Mouse (Mus musculus): Measurements from ENCODE around the gene Sh3rf1. TPM values are rescaled to one million over a fixed set of nuclear protein-coding genes. Genes with fewer than 3 reads are reported as not detected.
A peak's percentile ranks its signal among the peaks of the same experiment; 100 is the strongest.

Sh3rf1 gene
- polyA plus RNA-seq, 1 experiment = 3.8 TPM

- TF ChIP-seq CTCF (IDR thresholded peaks at IDR 0.05; ENCODE audit: control insufficient read depth, insufficient read depth, insufficient read length) (no peak), FOSL1 (IDR thresholded peaks at IDR 0.05; ENCODE audit: insufficient read depth, low read length, poor library complexity, severe bottlenecking) (no peak), MAX (IDR thresholded peaks at IDR 0.05) (no peak), USF1 (IDR thresholded peaks at IDR 0.05; ENCODE audit: low read depth) (no peak), MYOG (IDR thresholded peaks at IDR 0.05; ENCODE audit: control insufficient read depth, extremely low read depth, insufficient read length) (no peak), CEBPB (IDR thresholded peaks at IDR 0.05; ENCODE audit: low read depth) (no peak), MYOD1 (IDR thresholded peaks at IDR 0.05; ENCODE audit: control insufficient read depth, insufficient read length, low read depth) (no peak)
- Histone ChIP-seq H3K4me3 (ENCODE audit: insufficient read depth, poor library complexity, severe bottlenecking) (no peak overlapping the region), H3ac (ENCODE audit: control insufficient read depth, insufficient read length, low read depth) (no peak overlapping the region), H3K79me3 (ENCODE audit: low read depth) (no peaks in the 10 kb centered on the region), H3K36me3 (ENCODE audit: control insufficient read depth, insufficient read depth) (no peaks in the 10 kb centered on the region), H3K79me2 (ENCODE audit: control insufficient read depth, insufficient read depth) (no peaks in the 10 kb centered on the region), H3K27me3 (ENCODE audit: control insufficient read depth, insufficient read depth, insufficient read length) (no peaks in the 10 kb centered on the region)
These were observed 20.4 kb upstream of the Sh3rf1 start for GRCm38 (mm10) chr8:61203035-61203826.

GRCm38 (mm10) chr8:61206876-61207275 is 16.8 kb upstream of the Sh3rf1 start:
- Histone ChIP-seq H3K79me3 (ENCODE audit: low read depth) (no peaks in the 10 kb centered on the region), H3K27me3 (ENCODE audit: control insufficient read depth, insufficient read depth, insufficient read length) (no peaks in the 10 kb centered on the region), H3K4me3 (ENCODE audit: insufficient read depth, poor library complexity, severe bottlenecking) (no peak overlapping the region), H3ac (ENCODE audit: control insufficient read depth, insufficient read length, low read depth) (no peak overlapping the region), H3K36me3 (ENCODE audit: control insufficient read depth, insufficient read depth) (no peaks in the 10 kb centered on the region), H3K79me2 (ENCODE audit: control insufficient read depth, insufficient read depth) (no peaks in the 10 kb centered on the region)
- no peak for TF ChIP-seq CTCF (IDR thresholded peaks at IDR 0.05; ENCODE audit: control insufficient read depth, insufficient read depth, insufficient read length)
- TF ChIP-seq MYOD1 (IDR thresholded peaks at IDR 0.05; ENCODE audit: control insufficient read depth, insufficient read length, low read depth) = no peak
- TF ChIP-seq CEBPB (IDR thresholded peaks at IDR 0.05; ENCODE audit: low read depth) = no peak
- no peak for TF ChIP-seq MAX (IDR thresholded peaks at IDR 0.05)
- no peak for TF ChIP-seq MYOG (IDR thresholded peaks at IDR 0.05; ENCODE audit: control insufficient read depth, extremely low read depth, insufficient read length)
- no peak for TF ChIP-seq FOSL1 (IDR thresholded peaks at IDR 0.05; ENCODE audit: insufficient read depth, low read length, poor library complexity, severe bottlenecking)
- TF ChIP-seq USF1 (IDR thresholded peaks at IDR 0.05; ENCODE audit: low read depth) = no peak

GRCm38 (mm10) chr8:61207636-61208035 is 16.0 kb upstream of the Sh3rf1 start:
- H3K79me2 ChIP-seq (ENCODE audit: control insufficient read depth, insufficient read depth) = no peaks in the 10 kb centered on the region
- no peaks in the 10 kb centered on the region for H3K36me3 ChIP-seq (ENCODE audit: control insufficient read depth, insufficient read depth)
- no peaks in the 10 kb centered on the region for H3K79me3 ChIP-seq (ENCODE audit: low read depth)
- TF ChIP-seq USF1 (IDR thresholded peaks at IDR 0.05; ENCODE audit: low read depth) = no peak
- TF ChIP-seq CEBPB (IDR thresholded peaks at IDR 0.05; ENCODE audit: low read depth) = no peak
- no peak for TF ChIP-seq FOSL1 (IDR thresholded peaks at IDR 0.05; ENCODE audit: insufficient read depth, low read length, poor library complexity, severe bottlenecking)
- TF ChIP-seq MYOD1 (IDR thresholded peaks at IDR 0.05; ENCODE audit: control insufficient read depth, insufficient read length, low read depth) = no peak
- no peak for TF ChIP-seq MYOG (IDR thresholded peaks at IDR 0.05; ENCODE audit: control insufficient read depth, extremely low read depth, insufficient read length)
- H3ac ChIP-seq (ENCODE audit: control insufficient read depth, insufficient read length, low read depth) = no peak overlapping the region
- no peak overlapping the region for H3K4me3 ChIP-seq (ENCODE audit: insufficient read depth, poor library complexity, severe bottlenecking)
- no peaks in the 10 kb centered on the region for H3K27me3 ChIP-seq (ENCODE audit: control insufficient read depth, insufficient read depth, insufficient read length)

- H3K79me3 ChIP-seq (ENCODE audit: low read depth) = no peaks in the 10 kb centered on the region
- TF ChIP-seq USF1 (IDR thresholded peaks at IDR 0.05; ENCODE audit: low read depth) = peak; percentile 45
- no peak for TF ChIP-seq MYOG (IDR thresholded peaks at IDR 0.05; ENCODE audit: control insufficient read depth, extremely low read depth, insufficient read length)
- no peaks in the 10 kb centered on the region for H3K36me3 ChIP-seq (ENCODE audit: control insufficient read depth, insufficient read depth)
- H3ac ChIP-seq (ENCODE audit: control insufficient read depth, insufficient read length, low read depth) = no peak overlapping the region
- no peaks in the 10 kb centered on the region for H3K79me2 ChIP-seq (ENCODE audit: control insufficient read depth, insufficient read depth)
- no peak overlapping the region for H3K4me3 ChIP-seq (ENCODE audit: insufficient read depth, poor library complexity, severe bottlenecking)
- H3K27me3 ChIP-seq (ENCODE audit: control insufficient read depth, insufficient read depth, insufficient read length) = no peaks in the 10 kb centered on the region
These were observed 15.0 kb upstream of the Sh3rf1 start for GRCm38 (mm10) chr8:61208719-61209118.

- no peaks in the 10 kb centered on the region for H3K79me2 ChIP-seq (ENCODE audit: control insufficient read depth, insufficient read depth)
These were observed 12.8 kb upstream of the Sh3rf1 start for GRCm38 (mm10) chr8:61210836-61211235.

More at GRCm38 (mm10) chr8:61210836-61211235, 12.8 kb upstream of the Sh3rf1 start:
- no peaks in the 10 kb centered on the region for H3K79me3 ChIP-seq (ENCODE audit: low read depth)
- H3ac ChIP-seq (ENCODE audit: control insufficient read depth, insufficient read length, low read depth) = no peak overlapping the region
- no peaks in the 10 kb centered on the region for H3K27me3 ChIP-seq (ENCODE audit: control insufficient read depth, insufficient read depth, insufficient read length)
- TF ChIP-seq USF1 (IDR thresholded peaks at IDR 0.05; ENCODE audit: low read depth) = no peak
- no peak for TF ChIP-seq CEBPB (IDR thresholded peaks at IDR 0.05; ENCODE audit: low read depth)
- TF ChIP-seq MYOD1 (IDR thresholded peaks at IDR 0.05; ENCODE audit: control insufficient read depth, insufficient read length, low read depth) = no peak
- no peak for TF ChIP-seq CTCF (IDR thresholded peaks at IDR 0.05; ENCODE audit: control insufficient read depth, insufficient read depth, insufficient read length)
- TF ChIP-seq MYOG (IDR thresholded peaks at IDR 0.05; ENCODE audit: control insufficient read depth, extremely low read depth, insufficient read length) = no peak
- no peak for TF ChIP-seq FOSL1 (IDR thresholded peaks at IDR 0.05; ENCODE audit: insufficient read depth, low read length, poor library complexity, severe bottlenecking)
- TF ChIP-seq MAX (IDR thresholded peaks at IDR 0.05) = no peak
- no peaks in the 10 kb centered on the region for H3K36me3 ChIP-seq (ENCODE audit: control insufficient read depth, insufficient read depth)
- H3K4me3 ChIP-seq (ENCODE audit: insufficient read depth, poor library complexity, severe bottlenecking) = no peak overlapping the region

Data from C2C12 (cell line).